Mouse (Mus musculus) neural tube, embryonic 15.5 days (tissue): ENCODE results near the gene Babam2. TPM values are rescaled to one million over a fixed set of nuclear protein-coding genes. Genes with fewer than 3 reads are reported as not detected.

Source experiments
- ATAC-seq: fragments of 200-750 bp; cut with Nextera tagmentation; 2 replicates; pipeline ENCODE4 v1.8.0; 2017; ENCODE audit warnings: mild to moderate bottlenecking, moderate TSS enrichment, moderate library complexity; ENCODE audit not compliant: low FRiP score
- H3K27ac ChIP-seq: fragments of 300-500 bp; sonication (generic); replicated peaks from 2 replicates; pipeline ENCODE4 v1.5.1; 2015; ENCODE audit warnings: mild to moderate bottlenecking, inconsistent platforms
- H3K27me3 ChIP-seq: fragments of 300-500 bp; sonication (generic); replicated peaks from 2 replicates; pipeline ENCODE4 v1.6.1; 2015; ENCODE audit warnings: inconsistent platforms
- H3K36me3 ChIP-seq: fragments of 300-500 bp; sonication (generic); 2 replicates; pipeline ENCODE4 v1.6.1; 2015; ENCODE audit warnings: inconsistent platforms
- H3K4me1 ChIP-seq: fragments of 300-500 bp; sonication (generic); 2 replicates; pipeline ENCODE4 v1.6.1; 2015; ENCODE audit warnings: inconsistent platforms
- H3K4me2 ChIP-seq: fragments of 300-500 bp; sonication (generic); 2 replicates; pipeline ENCODE4 v1.6.1; 2015; ENCODE audit warnings: inconsistent platforms, mild to moderate bottlenecking, moderate library complexity
- H3K4me3 ChIP-seq: fragments of 300-500 bp; sonication (generic); replicated peaks from 2 replicates; pipeline ENCODE4 v1.5.1; 2015; ENCODE audit warnings: mild to moderate bottlenecking, inconsistent platforms
- H3K9ac ChIP-seq: fragments of 300-500 bp; sonication (generic); replicated peaks from 2 replicates; pipeline ENCODE4 v1.6.1; 2015; ENCODE audit warnings: mild to moderate bottlenecking, inconsistent platforms
- H3K9me3 ChIP-seq: fragments of 300-500 bp; sonication (generic); replicated peaks from 2 replicates; pipeline ENCODE4 v1.6.1; 2016; ENCODE audit warnings: inconsistent platforms
- WGBS: fragments of 180-500 bp; shearing (Covaris S2); methylation state at CpG from one replicate; pipeline ENCODE4 v1.1.7; 2015; ENCODE audit warnings: mixed read lengths; 5-methylcytosine and 5-hydroxymethylcytosine counted together
- polyA plus RNA-seq: library from polyadenylated mRNA; unstranded; fragments of >200 nt; fragmentation: Nextera tagmentation; extraction: Ambion mirVana; gene quantifications from 2 replicates; pipeline ENCODE4 v1.2.1, GENCODE M21; 2015

The Babam2 gene
- polyA plus RNA-seq, 1 experiment from 2014 or later: 61.8 TPM

DNA sequence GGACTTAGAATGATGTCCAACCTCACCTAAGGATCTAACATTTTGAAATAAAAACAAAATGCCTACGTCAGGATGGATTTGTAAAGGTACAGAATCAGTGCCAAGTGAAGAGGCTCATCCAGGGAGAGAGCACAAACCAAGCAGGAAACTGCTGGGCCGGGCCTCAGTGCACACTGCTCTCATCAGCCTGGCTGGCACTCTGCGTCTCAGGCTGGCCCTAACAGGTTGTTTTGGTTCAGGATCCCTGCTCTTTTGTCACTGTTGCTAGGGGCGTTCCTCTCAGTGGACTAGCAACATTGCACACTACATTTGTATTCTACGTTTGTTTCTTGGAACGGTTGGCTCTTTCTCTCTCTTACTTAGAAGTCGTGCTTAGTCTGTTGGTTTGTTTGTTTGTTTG lies 231.5 kb downstream of the Babam2 start:
- 54% methylated on average over 7 of the region's 7 CpGs for WGBS
- ATAC-seq: no peak

GRCm38 (mm10) chr5:31931127-31931625 lies 233.7 kb downstream of the Babam2 start:
- WGBS: 87% methylated on average over 8 of the region's 8 CpGs
- no peak overlapping the region for H3K4me2 ChIP-seq
- H3K9ac ChIP-seq: no peak overlapping the region
- ATAC-seq: no peak
- H3K27ac ChIP-seq: no peak overlapping the region
- H3K36me3 ChIP-seq: no peaks in the 10 kb centered on the region
- H3K27me3 ChIP-seq: no peaks in the 10 kb centered on the region
- H3K4me3 ChIP-seq: no peak overlapping the region
- 0 out of 2 replicates have a peak, but pooled peaks cover 4% of the 10 kb centered on the region for H3K9me3 ChIP-seq
- H3K4me1 ChIP-seq: 0 out of 2 replicates have a peak, but pooled peaks cover 3% of the 10 kb centered on the region

More for the DNA sequence above, 231.5 kb downstream of the Babam2 start:
- no peak overlapping the region for H3K9ac ChIP-seq
- H3K27me3 ChIP-seq: no peaks in the 10 kb centered on the region
- no peak overlapping the region for H3K4me2 ChIP-seq
- no peaks in the 10 kb centered on the region for H3K36me3 ChIP-seq
- H3K4me3 ChIP-seq: no peak overlapping the region
- H3K4me1 ChIP-seq: 0 out of 2 replicates have a peak, but pooled peaks cover 3% of the 10 kb centered on the region
- no peak overlapping the region for H3K27ac ChIP-seq
- 0 out of 2 replicates have a peak, but pooled peaks cover 4% of the 10 kb centered on the region for H3K9me3 ChIP-seq

DNA sequence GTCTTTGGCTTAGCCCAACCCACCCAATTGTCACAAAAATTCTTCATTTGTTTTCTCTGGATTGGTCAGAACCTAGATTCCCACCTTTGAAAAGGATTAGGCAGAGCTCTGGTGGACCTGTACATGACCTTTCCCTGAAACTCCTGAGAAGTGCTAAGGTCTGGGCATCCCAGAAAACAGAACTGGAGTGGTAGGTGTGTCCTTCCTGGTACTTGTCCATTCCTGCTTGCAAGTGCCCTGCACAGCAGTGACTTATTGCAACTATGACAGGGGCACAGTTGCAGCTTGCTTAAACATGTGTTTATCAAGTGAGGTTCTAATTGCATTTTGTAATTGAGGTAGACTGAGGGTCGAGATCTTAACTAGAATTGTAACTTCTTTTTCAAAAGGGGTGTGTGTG lies 234.2 kb downstream of the Babam2 start:
- Histone ChIP-seq H3K36me3 (no peaks in the 10 kb centered on the region), H3K4me2 (no peak overlapping the region), H3K4me1 (0 out of 2 replicates have a peak, but pooled peaks cover 3% of the 10 kb centered on the region), H3K4me3 (no peak overlapping the region), H3K27ac (no peak overlapping the region), H3K27me3 (no peaks in the 10 kb centered on the region), H3K9me3 (no peaks in the 10 kb centered on the region), H3K9ac (no peak overlapping the region)
- WGBS: 86% methylated on average over 1 of the region's 1 CpGs
- ATAC-seq: no peak

GRCm38 (mm10) chr5:31933296-31933695 lies 235.8 kb downstream of the Babam2 start:
- Histone ChIP-seq H3K9ac (no peak overlapping the region), H3K4me3 (no peak overlapping the region), H3K9me3 (no peaks in the 10 kb centered on the region), H3K27me3 (no peaks in the 10 kb centered on the region), H3K36me3 (no peaks in the 10 kb centered on the region), H3K4me1 (0 out of 2 replicates have a peak, but pooled peaks cover 3% of the 10 kb centered on the region), H3K4me2 (no peak overlapping the region), H3K27ac (no peak overlapping the region)
- WGBS: 88% methylated on average over 6 of the region's 6 CpGs
- ATAC-seq: no peak

DNA sequence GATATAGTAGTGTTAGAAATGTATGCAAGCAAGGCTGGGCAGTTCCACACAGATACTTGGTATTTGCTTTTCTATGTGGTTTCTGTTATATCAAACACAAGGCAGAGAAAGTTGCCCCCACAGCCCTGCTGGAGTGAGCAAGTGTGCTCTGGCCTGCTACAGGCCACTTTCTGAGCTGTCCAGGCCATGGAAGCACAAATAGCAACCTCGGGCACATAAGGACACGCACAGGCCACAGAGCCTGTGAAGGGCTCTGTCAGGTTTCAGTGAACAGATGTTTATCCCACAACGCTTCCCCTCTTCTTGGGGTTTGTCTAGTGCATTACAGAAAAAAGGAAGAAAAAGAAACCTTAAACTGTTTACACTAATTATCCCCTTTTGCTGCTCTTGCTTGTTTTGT lies 236.9 kb downstream of the Babam2 start:
- Histone ChIP-seq H3K4me3 (no peak overlapping the region), H3K36me3 (no peaks in the 10 kb centered on the region), H3K4me1 (no peaks in the 10 kb centered on the region), H3K9ac (no peak overlapping the region), H3K27me3 (no peaks in the 10 kb centered on the region), H3K4me2 (no peak overlapping the region), H3K27ac (no peak overlapping the region), H3K9me3 (no peaks in the 10 kb centered on the region)
- no peak for ATAC-seq
- 90% methylated on average over 3 of the region's 3 CpGs for WGBS

DNA sequence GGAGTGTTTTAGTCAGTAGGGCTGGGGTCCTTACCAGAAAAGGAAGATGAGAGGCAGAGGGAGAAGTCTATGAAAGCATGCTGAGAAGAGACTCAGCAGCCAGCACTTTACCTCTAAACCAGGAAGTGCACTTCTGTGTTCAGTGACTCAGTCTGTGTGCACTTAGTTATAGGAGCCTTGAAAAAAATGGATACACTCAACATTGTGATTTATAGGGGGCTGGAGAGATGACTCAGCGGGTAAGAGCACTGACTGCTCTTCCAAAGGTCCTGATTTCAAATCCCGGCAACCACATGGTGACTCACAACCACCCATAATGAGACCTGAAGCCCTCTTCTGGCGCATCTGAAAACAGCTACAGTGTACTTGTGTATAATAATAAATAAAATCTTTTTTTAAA lies 238.5 kb downstream of the Babam2 start:
- Histone ChIP-seq H3K27ac (no peak overlapping the region), H3K4me3 (no peak overlapping the region), H3K9ac (no peak overlapping the region), H3K9me3 (no peaks in the 10 kb centered on the region), H3K36me3 (no peaks in the 10 kb centered on the region), H3K4me2 (no peak overlapping the region), H3K27me3 (no peaks in the 10 kb centered on the region), H3K4me1 (no peaks in the 10 kb centered on the region)
- WGBS: 89% methylated on average over 3 of the region's 3 CpGs
- no peak for ATAC-seq

- Histone ChIP-seq H3K4me1 (no peaks in the 10 kb centered on the region), H3K4me3 (no peak overlapping the region), H3K4me2 (no peak overlapping the region), H3K27me3 (no peaks in the 10 kb centered on the region), H3K9me3 (no peaks in the 10 kb centered on the region), H3K36me3 (no peaks in the 10 kb centered on the region), H3K9ac (no peak overlapping the region), H3K27ac (no peak overlapping the region)
- 81% methylated on average over 3 of the region's 3 CpGs for WGBS
- no peak for ATAC-seq
Measured at GRCm38 (mm10) chr5:31936523-31936922, 239.0 kb downstream of the Babam2 start.

DNA sequence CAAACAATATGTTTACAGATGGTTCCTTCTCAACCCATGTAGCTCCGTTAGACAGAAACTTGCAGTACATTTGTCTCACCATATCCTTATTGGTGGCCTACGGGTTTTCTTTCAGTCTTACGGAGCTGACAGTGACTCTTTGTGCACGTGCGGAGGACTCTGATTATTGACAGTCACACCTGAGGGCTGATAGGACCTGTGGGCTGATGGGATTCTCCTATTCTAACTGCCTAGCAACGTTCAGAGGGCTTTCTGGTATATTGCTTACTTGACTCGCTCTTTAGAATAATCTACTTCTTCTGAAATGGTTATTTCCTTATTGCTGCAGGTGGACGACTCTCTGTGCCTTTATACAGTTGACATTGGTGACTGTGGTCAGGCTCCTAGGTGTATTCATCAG lies 243.4 kb downstream of the Babam2 start:
- Histone ChIP-seq H3K27ac (no peak overlapping the region), H3K9me3 (no peaks in the 10 kb centered on the region), H3K4me2 (no peak overlapping the region), H3K36me3 (no peaks in the 10 kb centered on the region), H3K9ac (no peak overlapping the region), H3K4me3 (no peak overlapping the region), H3K27me3 (no peaks in the 10 kb centered on the region), H3K4me1 (no peaks in the 10 kb centered on the region)
- ATAC-seq: no peak
- 93% methylated on average over 8 of the region's 8 CpGs for WGBS

DNA sequence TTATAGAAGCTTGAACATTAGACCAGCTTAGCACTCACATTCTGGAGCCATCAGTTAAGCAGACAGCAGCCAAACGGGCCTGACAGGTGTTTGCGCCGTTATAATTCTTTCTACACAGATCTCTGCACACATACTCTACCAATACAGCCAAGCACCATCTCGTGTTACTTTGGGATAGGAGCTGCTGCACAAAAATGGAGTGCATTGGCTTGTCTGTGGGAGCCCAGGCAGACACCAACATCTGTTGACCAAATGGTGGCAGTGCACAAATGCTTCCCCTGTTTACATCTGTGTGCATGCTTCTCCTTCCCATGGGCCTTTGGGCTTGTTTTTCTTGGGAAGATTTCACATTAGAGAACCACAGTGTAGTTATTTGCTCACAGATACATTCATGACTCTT lies 249.7 kb downstream of the Babam2 start:
- WGBS: 71% methylated on average over 4 of the region's 4 CpGs
- H3K4me2 ChIP-seq: no peak overlapping the region
- no peaks in the 10 kb centered on the region for H3K4me1 ChIP-seq
- H3K36me3 ChIP-seq: no peaks in the 10 kb centered on the region
- H3K27me3 ChIP-seq: no peaks in the 10 kb centered on the region
- no peak for ATAC-seq
- no peak overlapping the region for H3K4me3 ChIP-seq
- no peak overlapping the region for H3K27ac ChIP-seq
- H3K9ac ChIP-seq: no peak overlapping the region
- H3K9me3 ChIP-seq: no peaks in the 10 kb centered on the region

GRCm38 (mm10) chr5:31949389-31949788 lies 251.9 kb downstream of the Babam2 start:
- no peak for ATAC-seq
- Histone ChIP-seq H3K27ac (no peak overlapping the region), H3K36me3 (no peaks in the 10 kb centered on the region), H3K9ac (no peak overlapping the region), H3K27me3 (no peaks in the 10 kb centered on the region), H3K4me1 (no peaks in the 10 kb centered on the region), H3K4me2 (no peak overlapping the region), H3K9me3 (no peaks in the 10 kb centered on the region), H3K4me3 (no peak overlapping the region)
- 90% methylated on average over 8 of the region's 8 CpGs for WGBS

DNA sequence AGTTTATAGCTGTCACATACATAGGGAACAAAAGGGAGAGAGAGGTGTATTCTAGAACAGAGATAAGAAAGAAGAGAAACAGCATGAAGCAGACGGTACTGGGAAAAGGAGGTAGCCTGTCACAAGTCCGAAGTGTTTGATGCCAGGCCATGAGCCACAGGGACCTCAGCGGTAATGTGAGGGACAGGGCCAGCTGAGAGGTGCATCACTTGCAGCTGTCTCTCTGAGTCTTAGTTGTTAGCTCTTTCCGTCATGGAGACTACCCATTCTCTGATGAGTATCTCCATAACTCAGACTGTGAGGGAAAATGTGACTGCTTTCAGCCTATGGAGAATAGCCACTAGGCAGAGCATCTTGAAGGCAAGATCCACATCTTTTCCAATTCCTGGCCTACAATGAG lies 253.0 kb downstream of the Babam2 start:
- Histone ChIP-seq H3K27ac (no peak overlapping the region), H3K4me3 (no peak overlapping the region), H3K4me1 (no peaks in the 10 kb centered on the region), H3K4me2 (no peak overlapping the region), H3K36me3 (no peaks in the 10 kb centered on the region), H3K27me3 (no peaks in the 10 kb centered on the region), H3K9ac (no peak overlapping the region), H3K9me3 (no peaks in the 10 kb centered on the region)
- 89% methylated on average over 4 of the region's 4 CpGs for WGBS
- ATAC-seq: no peak

DNA sequence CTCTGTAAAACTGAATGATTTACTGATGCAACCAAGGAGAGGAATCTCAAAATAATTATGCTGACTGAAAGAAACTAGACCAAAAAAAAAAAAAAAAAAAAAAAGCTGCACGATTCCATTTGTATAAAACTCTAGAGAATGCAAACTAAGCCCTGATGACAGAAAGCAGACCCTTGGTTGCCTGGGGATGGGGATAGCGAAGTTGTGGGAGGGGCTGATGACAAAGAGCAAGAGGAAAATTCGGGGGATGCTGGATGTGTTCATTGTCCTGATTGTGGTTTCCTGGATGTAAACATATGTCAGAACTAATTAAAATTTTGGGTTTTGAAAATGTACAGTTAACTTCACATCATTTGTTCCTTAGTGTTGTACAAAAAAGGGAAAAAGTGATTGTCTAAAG lies 257.7 kb downstream of the Babam2 start:
- no peaks in the 10 kb centered on the region for H3K9me3 ChIP-seq
- no peaks in the 10 kb centered on the region for H3K27me3 ChIP-seq
- no peak for ATAC-seq
- no peak overlapping the region for H3K9ac ChIP-seq
- H3K27ac ChIP-seq: no peak overlapping the region
- no peak overlapping the region for H3K4me2 ChIP-seq
- no peaks in the 10 kb centered on the region for H3K4me1 ChIP-seq
- H3K36me3 ChIP-seq: no peaks in the 10 kb centered on the region
- WGBS: 83% methylated on average over 3 of the region's 3 CpGs
- no peak overlapping the region for H3K4me3 ChIP-seq

DNA sequence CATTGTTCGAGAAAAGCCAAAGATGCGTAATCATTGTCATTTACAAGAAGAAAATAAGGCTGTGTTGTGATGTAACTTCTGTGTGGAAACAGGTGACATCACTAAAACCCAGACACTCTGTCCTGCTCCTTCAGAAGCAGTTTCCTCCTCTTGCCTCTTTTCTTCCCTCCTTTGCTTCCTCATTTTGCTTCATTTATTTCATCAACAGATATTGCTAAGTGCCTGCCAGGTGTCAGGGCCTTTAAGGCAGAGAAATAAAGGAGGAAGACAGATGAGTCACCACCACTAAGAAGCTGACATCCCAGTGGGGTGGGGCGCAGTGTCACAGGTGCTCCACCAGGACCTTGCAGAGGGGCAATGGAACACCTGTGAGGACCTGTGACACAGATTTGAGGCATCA lies 258.9 kb downstream of the Babam2 start:
- no peak for ATAC-seq

More for the DNA sequence above, 258.9 kb downstream of the Babam2 start:
- Histone ChIP-seq H3K4me2 (no peak overlapping the region), H3K36me3 (no peaks in the 10 kb centered on the region), H3K9ac (no peak overlapping the region), H3K4me1 (no peaks in the 10 kb centered on the region), H3K4me3 (no peak overlapping the region), H3K27ac (no peak overlapping the region), H3K9me3 (no peaks in the 10 kb centered on the region), H3K27me3 (no peaks in the 10 kb centered on the region)
- WGBS: 98% methylated on average over 3 of the region's 3 CpGs
